Mouse (Mus musculus) thymus, adult 2 months (tissue): Measurements from ENCODE around the gene Dntt.

Experiments
- CTCF ChIP-seq: fragments of 200-500 bp; IDR thresholded peaks from 2 replicates; pipeline ENCODE4 v1.5.1; 2012; ENCODE audit warnings: mild to moderate bottlenecking, control low read depth, low read length, moderate library complexity, borderline replicate concordance; ENCODE audit not compliant: control insufficient read depth, poor library complexity, insufficient read depth; ENCODE audit errors: extremely low read depth
- POLR2A ChIP-seq: fragments of 200-500 bp; IDR thresholded peaks from 2 replicates; pipeline ENCODE4 v1.6.1; 2012; ENCODE audit warnings: mild to moderate bottlenecking, low read length, control low read depth, moderate library complexity; ENCODE audit not compliant: control insufficient read depth, poor library complexity, insufficient read depth; ENCODE audit errors: extremely low read depth

DNA sequence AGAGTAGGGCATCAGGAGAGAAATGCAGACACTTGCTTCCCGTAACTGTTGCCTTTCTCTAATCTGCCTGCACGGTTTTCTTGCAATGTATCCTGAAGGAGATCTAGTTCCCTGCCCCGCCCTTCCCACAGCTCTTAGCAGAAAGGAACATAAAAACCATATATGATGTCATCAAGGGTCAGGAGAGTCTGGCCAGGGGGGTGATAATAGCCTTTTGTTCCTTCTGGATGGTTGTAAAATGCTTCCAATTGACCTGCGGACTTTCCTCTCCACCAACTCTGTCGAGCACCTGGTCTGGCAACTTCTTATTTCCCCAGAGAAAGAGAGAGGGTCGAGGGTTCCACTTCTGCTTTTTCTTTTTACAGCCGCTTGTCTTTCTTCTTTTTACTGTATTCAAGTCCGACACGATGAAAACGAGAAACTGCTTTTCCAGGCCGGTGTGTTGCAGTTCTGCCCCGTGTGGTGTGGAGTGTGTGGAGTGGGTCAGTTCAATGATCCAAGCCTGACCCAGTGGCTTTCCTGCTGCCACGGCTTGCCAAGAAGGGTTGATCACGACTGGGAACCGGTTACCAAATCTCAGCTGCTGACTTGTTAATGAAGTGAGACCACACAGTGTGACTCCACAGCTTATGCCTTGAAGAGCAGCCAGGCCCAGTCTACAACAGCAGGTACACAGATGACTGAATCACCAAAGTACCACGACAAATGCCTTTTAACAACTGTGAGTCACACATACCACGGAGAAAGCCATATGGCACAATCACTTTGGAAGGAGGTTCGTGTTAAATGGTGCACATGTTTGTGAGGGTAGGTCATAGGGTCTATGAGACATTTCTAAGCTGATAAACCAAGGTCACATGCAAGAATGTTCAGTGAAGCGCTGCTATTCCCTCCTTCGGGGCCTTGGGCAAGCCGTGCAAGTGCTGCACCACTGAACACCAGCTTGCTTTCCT lies 33.4 kb upstream of the Dntt start:
- no peak for TF ChIP-seq CTCF
- TF ChIP-seq POLR2A, result no peak
